Mouse (Mus musculus): ENCODE data around the gene Zfp36l2. TPM values are rescaled to one million over a fixed set of nuclear protein-coding genes. Genes with fewer than 3 reads are reported as not detected.

Zfp36l2 gene
- polyA plus RNA-seq, 1 experiment, result 45.9 TPM

DNA sequence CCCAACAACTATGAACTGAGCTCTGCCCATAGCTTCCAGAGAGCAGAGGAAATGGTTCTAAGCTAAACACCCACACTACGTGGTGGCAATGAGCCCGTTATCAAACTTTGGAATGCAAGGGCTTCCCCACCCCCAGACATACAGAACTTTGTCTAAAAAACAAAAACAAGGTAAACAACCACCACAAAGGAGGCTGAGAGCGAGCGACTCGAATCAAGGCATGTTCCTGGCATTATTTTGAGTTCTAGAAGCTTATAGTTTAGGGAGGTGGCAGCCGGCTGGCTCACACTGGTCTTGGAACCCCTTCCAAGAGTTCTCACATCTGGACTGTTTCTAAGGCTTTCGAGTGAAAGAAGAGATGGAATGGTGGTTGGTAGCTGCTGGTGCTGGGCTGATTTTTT is 2.7 kb downstream of the Zfp36l2 start:
- Histone ChIP-seq H3ac (ENCODE audit: control insufficient read depth, insufficient read length) (peak overlapping the region; percentile 28), H3K4me3 (peak overlapping the region; percentile 90), H3K36me3 (ENCODE audit: control insufficient read depth, insufficient read depth) (peaks cover 7% of the 10 kb centered on the region), H3K27me3 (ENCODE audit: control insufficient read depth, insufficient read depth, insufficient read length) (no peaks in the 10 kb centered on the region), H3K4me2 (ENCODE audit: low read depth) (peak overlapping the region; percentile 80), H3K79me2 (ENCODE audit: control insufficient read depth, insufficient read depth) (peaks cover 21% of the 10 kb centered on the region)
- no peak for TF ChIP-seq CEBPB (IDR thresholded peaks at IDR 0.05; ENCODE audit: insufficient read depth, poor library complexity, severe bottlenecking)
- no peak for TF ChIP-seq USF1 (IDR thresholded peaks at IDR 0.05; ENCODE audit: low read depth)
- no peak for TF ChIP-seq POLR2AphosphoS2 (IDR thresholded peaks at IDR 0.05; ENCODE audit: insufficient read length, low read depth)
- TF ChIP-seq MYOD1 (IDR thresholded peaks at IDR 0.05; ENCODE audit: control insufficient read depth in 1 of 3, insufficient read length in 2 of 3, low read depth in 2 of 3), result no peak
- TF ChIP-seq TCF12 (IDR thresholded peaks at IDR 0.05; ENCODE audit: insufficient read depth, poor library complexity, severe bottlenecking), result no peak
- no peak for TF ChIP-seq MAX (IDR thresholded peaks at IDR 0.05; ENCODE audit: low read depth)
- no peak for TF ChIP-seq TCF3 (IDR thresholded peaks at IDR 0.05; ENCODE audit: insufficient read length, low read depth)
- no peak for TF ChIP-seq MYOG (IDR thresholded peaks at IDR 0.05; ENCODE audit: control insufficient read depth in 1 of 3, insufficient read depth in 1 of 3, insufficient read length in 2 of 3, low read depth in 2 of 3)
- TF ChIP-seq SRF (IDR thresholded peaks at IDR 0.05; ENCODE audit: control insufficient read depth, insufficient read length, low read depth), result no peak
- no peak for TF ChIP-seq POLR2A (IDR thresholded peaks at IDR 0.05; ENCODE audit: insufficient read length, low read depth)
- no peak for TF ChIP-seq REST (IDR thresholded peaks at IDR 0.05; ENCODE audit: insufficient read depth, insufficient read length)
- TF ChIP-seq E2F4 (IDR thresholded peaks at IDR 0.05; ENCODE audit: insufficient read depth), result no peak

DNA sequence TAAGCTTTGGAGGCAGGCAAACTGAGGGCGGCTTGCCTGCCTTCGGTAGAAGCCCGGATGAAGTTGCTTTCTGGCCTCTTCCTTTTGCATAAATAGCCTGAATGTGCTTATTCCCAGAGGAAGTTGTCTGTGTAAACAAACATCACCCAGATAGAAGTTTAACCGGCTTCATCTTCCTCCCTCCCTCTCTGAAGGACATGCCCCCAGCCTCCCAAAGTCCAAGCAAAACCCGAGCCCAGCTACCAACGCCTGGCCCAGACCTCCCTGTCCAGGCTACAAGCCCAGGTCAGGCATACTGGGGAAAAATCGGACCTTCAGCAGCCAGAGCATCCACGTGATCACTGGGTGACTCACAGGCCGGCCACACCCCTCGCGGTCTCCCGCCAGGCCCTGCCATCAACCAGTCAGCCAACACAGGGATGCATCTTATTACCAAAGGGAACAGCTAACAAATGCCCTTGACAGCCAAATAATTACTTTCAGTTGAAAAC is 4.4 kb downstream of the Zfp36l2 start:
- Histone ChIP-seq H3K4me3 (peak overlapping the region; percentile 90), H3K79me2 (ENCODE audit: control insufficient read depth, insufficient read depth) (peaks cover 21% of the 10 kb centered on the region), H3ac (ENCODE audit: control insufficient read depth, insufficient read length) (no peak overlapping the region), H3K27me3 (ENCODE audit: control insufficient read depth, insufficient read depth, insufficient read length) (no peaks in the 10 kb centered on the region), H3K4me2 (ENCODE audit: low read depth) (peak overlapping the region; percentile 84), H3K36me3 (ENCODE audit: control insufficient read depth, insufficient read depth) (peaks cover 7% of the 10 kb centered on the region)
- peak; percentile 93 for TF ChIP-seq POLR2AphosphoS2 (IDR thresholded peaks at IDR 0.05; ENCODE audit: insufficient read length, low read depth)
- TF ChIP-seq MYOD1 (IDR thresholded peaks at IDR 0.05; ENCODE audit: control insufficient read depth in 1 of 3, insufficient read length in 2 of 3, low read depth in 2 of 3), result no peak
- TF ChIP-seq TCF3 (IDR thresholded peaks at IDR 0.05; ENCODE audit: insufficient read length, low read depth), result no peak
- TF ChIP-seq CEBPB (IDR thresholded peaks at IDR 0.05; ENCODE audit: insufficient read depth, poor library complexity, severe bottlenecking), result no peak
- TF ChIP-seq REST (IDR thresholded peaks at IDR 0.05; ENCODE audit: insufficient read depth, insufficient read length), result no peak
- TF ChIP-seq USF1 (IDR thresholded peaks at IDR 0.05; ENCODE audit: low read depth), result peak; percentile 84
- TF ChIP-seq MYOG (IDR thresholded peaks at IDR 0.05; ENCODE audit: control insufficient read depth in 1 of 3, insufficient read depth in 1 of 3, insufficient read length in 2 of 3, low read depth in 2 of 3), result peak in 1 of 3 experiments; percentile 33
- TF ChIP-seq SRF (IDR thresholded peaks at IDR 0.05; ENCODE audit: control insufficient read depth, insufficient read length, low read depth), result no peak
- TF ChIP-seq TCF12 (IDR thresholded peaks at IDR 0.05; ENCODE audit: insufficient read depth, poor library complexity, severe bottlenecking), result no peak
- no peak for TF ChIP-seq MAX (IDR thresholded peaks at IDR 0.05; ENCODE audit: low read depth)
- TF ChIP-seq POLR2A (IDR thresholded peaks at IDR 0.05; ENCODE audit: insufficient read length, low read depth), result peak; percentile 66
- peak; percentile 32 for TF ChIP-seq E2F4 (IDR thresholded peaks at IDR 0.05; ENCODE audit: insufficient read depth)

DNA sequence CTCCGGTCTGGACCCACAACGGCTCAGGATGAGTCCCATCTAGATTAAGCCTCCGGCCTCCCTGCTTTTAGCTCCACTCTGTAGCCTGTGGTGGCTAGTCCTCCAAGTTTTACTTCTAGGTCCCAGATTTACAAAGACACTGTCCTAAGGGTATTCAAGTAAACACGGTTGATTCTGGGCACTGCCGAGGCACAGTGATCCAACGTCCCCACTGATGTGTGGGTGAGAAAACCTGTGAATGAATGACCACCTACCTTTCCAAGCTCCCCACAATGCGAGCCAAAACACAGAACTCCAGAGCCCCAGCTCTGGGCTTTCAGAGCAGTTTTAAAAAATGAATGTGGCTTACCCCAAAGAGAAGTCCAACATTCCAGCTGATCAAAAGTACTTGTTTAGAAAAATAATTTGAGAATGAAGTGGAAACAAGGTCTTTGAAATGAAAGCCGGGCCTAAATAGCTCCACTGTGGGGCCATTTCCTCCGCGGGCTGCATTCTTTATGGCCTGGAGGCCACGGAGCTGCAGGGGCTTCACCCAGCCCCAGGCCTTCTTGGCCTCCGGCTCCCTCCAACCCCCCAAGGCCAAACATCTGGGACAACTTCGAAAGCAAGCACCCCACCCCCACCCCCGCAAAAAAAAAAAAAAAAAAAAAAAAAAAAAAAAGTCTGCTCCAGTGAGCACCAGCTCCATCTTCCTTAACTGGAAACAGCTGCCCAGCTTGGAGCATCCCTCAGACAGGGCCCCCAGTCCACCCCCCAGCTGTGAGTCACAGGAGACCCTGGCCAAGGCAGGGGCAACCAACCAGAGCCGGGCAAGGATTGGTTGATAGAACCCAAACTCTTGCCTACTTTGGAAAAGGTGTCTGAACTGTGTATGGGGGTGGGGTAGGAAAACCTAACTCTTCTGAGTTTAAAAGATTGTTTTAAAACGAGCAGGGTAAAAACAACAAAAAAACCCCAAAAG is 5.2 kb downstream of the Zfp36l2 start:
- Histone ChIP-seq H3K79me2 (ENCODE audit: control insufficient read depth, insufficient read depth) (peaks cover 21% of the 10 kb centered on the region), H3K27me3 (ENCODE audit: control insufficient read depth, insufficient read depth, insufficient read length) (no peaks in the 10 kb centered on the region), H3K4me3 (peak overlapping the region; percentile 90), H3ac (ENCODE audit: control insufficient read depth, insufficient read length) (no peak overlapping the region), H3K36me3 (ENCODE audit: control insufficient read depth, insufficient read depth) (peaks cover 7% of the 10 kb centered on the region), H3K4me2 (ENCODE audit: low read depth) (peak overlapping the region; percentile 84)
- TF ChIP-seq POLR2A (IDR thresholded peaks at IDR 0.05; ENCODE audit: insufficient read length, low read depth) (no peak), SRF (IDR thresholded peaks at IDR 0.05; ENCODE audit: control insufficient read depth, insufficient read length, low read depth) (no peak), MYOD1 (IDR thresholded peaks at IDR 0.05; ENCODE audit: control insufficient read depth in 1 of 3, insufficient read length in 2 of 3, low read depth in 2 of 3) (no peak), MAX (IDR thresholded peaks at IDR 0.05; ENCODE audit: low read depth) (no peak), TCF3 (IDR thresholded peaks at IDR 0.05; ENCODE audit: insufficient read length, low read depth) (no peak), REST (IDR thresholded peaks at IDR 0.05; ENCODE audit: insufficient read depth, insufficient read length) (no peak), E2F4 (IDR thresholded peaks at IDR 0.05; ENCODE audit: insufficient read depth) (no peak), MYOG (IDR thresholded peaks at IDR 0.05; ENCODE audit: control insufficient read depth in 1 of 3, insufficient read depth in 1 of 3, insufficient read length in 2 of 3, low read depth in 2 of 3) (peak in 1 of 3 experiments; percentile 4), TCF12 (IDR thresholded peaks at IDR 0.05; ENCODE audit: insufficient read depth, poor library complexity, severe bottlenecking) (no peak), USF1 (IDR thresholded peaks at IDR 0.05; ENCODE audit: low read depth) (no peak), CEBPB (IDR thresholded peaks at IDR 0.05; ENCODE audit: insufficient read depth, poor library complexity, severe bottlenecking) (no peak), POLR2AphosphoS2 (IDR thresholded peaks at IDR 0.05; ENCODE audit: insufficient read length, low read depth) (peak; percentile 57)

DNA sequence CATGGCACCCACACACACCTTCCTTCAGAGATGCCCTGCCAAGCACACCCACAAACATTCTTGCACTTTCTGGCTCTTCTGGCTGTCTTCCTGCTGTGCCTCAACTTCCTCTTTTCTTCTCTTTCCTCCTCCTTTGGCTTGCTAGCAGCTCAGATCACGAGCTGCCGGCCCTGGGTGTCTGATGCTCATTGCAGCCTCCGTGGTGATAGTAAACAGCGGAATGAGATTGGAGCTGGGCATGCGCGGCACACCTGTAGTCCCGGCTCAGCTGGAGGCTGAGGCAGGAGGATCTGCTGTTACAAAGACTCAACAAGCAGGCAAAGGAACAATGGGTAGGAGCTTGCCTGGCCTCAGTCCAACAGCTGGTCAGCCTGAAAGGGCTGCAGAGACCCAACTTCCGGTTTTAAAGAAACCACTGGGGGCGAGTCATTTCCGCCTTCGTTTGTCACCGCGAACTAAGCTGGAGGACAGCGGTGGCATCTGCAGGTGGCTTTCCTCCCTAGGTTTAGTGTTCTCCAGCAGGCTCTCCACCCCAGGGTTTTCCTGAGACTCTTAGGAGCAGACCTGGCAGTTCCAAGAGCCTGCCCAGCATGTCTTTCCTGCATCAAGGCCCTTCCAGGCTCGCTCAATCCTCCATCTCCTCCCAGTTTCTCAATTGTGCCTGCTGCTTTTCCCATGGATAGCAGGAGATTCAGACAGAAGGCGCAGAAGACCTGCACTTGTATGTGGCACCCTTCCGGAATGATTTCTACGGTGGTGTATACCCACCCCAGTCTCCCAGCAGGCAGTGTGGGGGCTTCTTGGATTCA is 6.0 kb downstream of the Zfp36l2 start:
- Histone ChIP-seq H3K4me2 (ENCODE audit: low read depth) (peak overlapping the region; percentile 21), H3ac (ENCODE audit: control insufficient read depth, insufficient read length) (no peak overlapping the region), H3K4me3 (no peak overlapping the region), H3K79me2 (ENCODE audit: control insufficient read depth, insufficient read depth) (peaks cover 21% of the 10 kb centered on the region), H3K36me3 (ENCODE audit: control insufficient read depth, insufficient read depth) (peaks cover 7% of the 10 kb centered on the region), H3K27me3 (ENCODE audit: control insufficient read depth, insufficient read depth, insufficient read length) (no peaks in the 10 kb centered on the region)
- TF ChIP-seq TCF12 (IDR thresholded peaks at IDR 0.05; ENCODE audit: insufficient read depth, poor library complexity, severe bottlenecking), result no peak
- TF ChIP-seq E2F4 (IDR thresholded peaks at IDR 0.05; ENCODE audit: insufficient read depth), result no peak
- peak; percentile 19 for TF ChIP-seq POLR2AphosphoS2 (IDR thresholded peaks at IDR 0.05; ENCODE audit: insufficient read length, low read depth)
- TF ChIP-seq CEBPB (IDR thresholded peaks at IDR 0.05; ENCODE audit: insufficient read depth, poor library complexity, severe bottlenecking), result no peak
- no peak for TF ChIP-seq REST (IDR thresholded peaks at IDR 0.05; ENCODE audit: insufficient read depth, insufficient read length)
- no peak for TF ChIP-seq SRF (IDR thresholded peaks at IDR 0.05; ENCODE audit: control insufficient read depth, insufficient read length, low read depth)
- TF ChIP-seq MAX (IDR thresholded peaks at IDR 0.05; ENCODE audit: low read depth), result no peak
- peak in 1 of 3 experiments; percentile 3 for TF ChIP-seq MYOD1 (IDR thresholded peaks at IDR 0.05; ENCODE audit: control insufficient read depth in 1 of 3, insufficient read length in 2 of 3, low read depth in 2 of 3)
- TF ChIP-seq USF1 (IDR thresholded peaks at IDR 0.05; ENCODE audit: low read depth), result no peak
- TF ChIP-seq POLR2A (IDR thresholded peaks at IDR 0.05; ENCODE audit: insufficient read length, low read depth), result no peak
- TF ChIP-seq TCF3 (IDR thresholded peaks at IDR 0.05; ENCODE audit: insufficient read length, low read depth), result no peak
- TF ChIP-seq MYOG (IDR thresholded peaks at IDR 0.05; ENCODE audit: control insufficient read depth in 1 of 3, insufficient read depth in 1 of 3, insufficient read length in 2 of 3, low read depth in 2 of 3), result no peak

Data from myocyte (in vitro differentiated cells).